Mouse (Mus musculus) embryonic fibroblast, embryonic 13.5 days (primary cell): ENCODE results near the gene Ap2a1. TPM values are rescaled to one million over a fixed set of nuclear protein-coding genes. Genes with fewer than 3 reads are reported as not detected.
"Not testable (repeated sequence)": the region's sequence is repeated elsewhere in the genome, so short reads cannot be mapped to it uniquely, and the experiment has no call there.

Experiments
- H3K27ac ChIP-seq: 2 replicates; pipeline ENCODE4 v1.5.1; 2012; ENCODE audit warnings: low read length, control low read depth, inconsistent platforms; ENCODE audit not compliant: insufficient read depth
- H3K4me1 ChIP-seq: 2 replicates; pipeline ENCODE4 v1.6.1; 2011; ENCODE audit warnings: low read length; ENCODE audit not compliant: control insufficient read depth, insufficient read depth
- H3K4me3 ChIP-seq: 2 replicates; pipeline ENCODE4 v1.5.1; 2011; ENCODE audit warnings: mild to moderate bottlenecking, control low read depth, low read length; ENCODE audit not compliant: insufficient read depth
- CTCF ChIP-seq: IDR thresholded peaks from 2 replicates; pipeline ENCODE4 v1.5.1; 2011; ENCODE audit warnings: mild to moderate bottlenecking, control low read depth, low read length, moderate library complexity, borderline replicate concordance; ENCODE audit not compliant: insufficient read depth
- POLR2A ChIP-seq: IDR thresholded peaks from 2 replicates; pipeline ENCODE4 v1.6.1; 2011; ENCODE audit warnings: low read depth, mild to moderate bottlenecking, control low read depth, low read length, moderate library complexity
- polyA plus RNA-seq: library from polyadenylated mRNA; stranded (reverse); fragments of >200 nt; gene quantifications from 2 replicates; pipeline ENCODE4 v1.2.4, GENCODE M21; 2011; ENCODE audit warnings: low read depth; ENCODE audit not compliant: missing spikeins, insufficient read length

Ap2a1 gene
- polyA plus RNA-seq, 1 experiment: 129 TPM

GRCm38 (mm10) chr7:44890180-44890579, 39.1 kb downstream of the Ap2a1 start:
- 0 out of 2 replicates have a peak, but pooled peaks cover 3% of the 10 kb centered on the region for H3K4me1 ChIP-seq
- no peak overlapping the region for H3K27ac ChIP-seq
- no peak overlapping the region for H3K4me3 ChIP-seq
- TF ChIP-seq POLR2A (no peak), CTCF (no peak)

GRCm38 (mm10) chr7:44888256-44889105, 40.8 kb downstream of the Ap2a1 start:
- Histone ChIP-seq H3K4me1 (0 out of 2 replicates have a peak, but pooled peaks cover 3% of the 10 kb centered on the region), H3K4me3 (no peak overlapping the region), H3K27ac (no peak overlapping the region)
- TF ChIP-seq POLR2A (0 out of 2 replicates have a peak, but pooled peaks have one; percentile 5), CTCF (no peak)

- no peak for TF ChIP-seq POLR2A
- no peak for TF ChIP-seq CTCF
- H3K4me3 ChIP-seq: no peak overlapping the region
- no peak overlapping the region for H3K27ac ChIP-seq
Observed at GRCm38 (mm10) chr7:44886964-44887363, 42.3 kb downstream of the Ap2a1 start.

DNA sequence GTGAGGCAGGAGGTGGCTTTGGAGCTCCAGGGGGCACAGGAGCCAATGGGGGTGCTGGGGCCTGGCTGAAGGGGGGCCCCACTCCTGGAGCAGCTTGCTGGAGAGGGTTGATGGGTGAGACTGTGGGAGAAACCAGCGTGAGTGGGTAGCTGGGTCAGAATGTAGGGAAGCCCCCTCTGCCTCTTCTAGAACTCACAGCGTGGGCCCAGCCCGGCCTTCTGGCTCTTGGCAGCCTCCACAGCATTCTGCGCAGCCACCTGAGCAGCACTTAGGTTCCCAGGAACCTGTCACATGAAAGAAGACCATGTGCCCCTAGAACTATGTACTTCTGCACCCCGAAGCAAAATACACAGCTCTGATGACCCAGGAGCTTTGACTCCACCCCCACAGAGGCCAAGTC, 44.7 kb downstream of the Ap2a1 start:
- no peak overlapping the region for H3K4me3 ChIP-seq
- H3K4me1 ChIP-seq: no peaks in the 10 kb centered on the region
- no peak overlapping the region for H3K27ac ChIP-seq
- TF ChIP-seq POLR2A (no peak), CTCF (no peak)

More at GRCm38 (mm10) chr7:44886964-44887363, 42.3 kb downstream of the Ap2a1 start:
- 0 out of 2 replicates have a peak, but pooled peaks cover 3% of the 10 kb centered on the region for H3K4me1 ChIP-seq

- H3K4me1 ChIP-seq: no peaks in the 10 kb centered on the region
- no peak for TF ChIP-seq CTCF
- TF ChIP-seq POLR2A: no peak
- H3K27ac ChIP-seq: no peak overlapping the region
- no peak overlapping the region for H3K4me3 ChIP-seq
Observed at GRCm38 (mm10) chr7:44883036-44883435, 46.3 kb downstream of the Ap2a1 start.

GRCm38 (mm10) chr7:44877833-44878232, 51.5 kb downstream of the Ap2a1 start:
- TF ChIP-seq POLR2A (no peak), CTCF (no peak)

GRCm38 (mm10) chr7:44871774-44872173, 57.5 kb downstream of the Ap2a1 start:
- not testable (repeated sequence) for H3K4me3 ChIP-seq, H3K4me1 ChIP-seq, H3K27ac ChIP-seq

More at GRCm38 (mm10) chr7:44877833-44878232, 51.5 kb downstream of the Ap2a1 start:
- Histone ChIP-seq H3K4me3 (no peak overlapping the region), H3K27ac (no peak overlapping the region), H3K4me1 (no peaks in the 10 kb centered on the region)

DNA sequence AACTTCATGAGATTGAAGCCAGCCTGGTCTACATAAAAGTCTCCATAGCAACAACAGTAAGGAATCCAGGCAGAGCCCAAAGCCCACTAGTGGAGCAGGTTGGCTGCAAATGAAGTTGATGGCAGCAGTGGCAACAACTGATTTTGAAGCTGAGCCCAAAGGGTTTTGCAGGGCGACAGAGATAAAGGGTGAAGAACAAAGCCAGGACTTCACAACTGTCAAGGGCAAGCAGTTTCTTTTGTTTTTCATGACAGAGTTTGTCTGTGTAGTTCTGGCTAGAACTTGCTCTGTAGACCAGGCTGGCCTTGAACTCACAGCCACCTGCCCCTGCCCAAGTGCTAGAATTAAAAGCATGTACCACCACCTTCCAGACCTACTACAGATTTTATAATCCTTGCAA, 58.1 kb downstream of the Ap2a1 start:
- Histone ChIP-seq H3K4me3 (no peak overlapping the region), H3K27ac (no peak overlapping the region), H3K4me1 (0 out of 2 replicates have a peak, but pooled peaks cover 7% of the 10 kb centered on the region)
- TF ChIP-seq CTCF (no peak), POLR2A (no peak)

GRCm38 (mm10) chr7:44870614-44871013, 58.7 kb downstream of the Ap2a1 start:
- peak overlapping the region; percentile 47; the same call in 1 of the 2 replicates for H3K4me3 ChIP-seq
- 0 out of 2 replicates have a peak, but pooled peaks cover 7% of the 10 kb centered on the region for H3K4me1 ChIP-seq
- TF ChIP-seq CTCF (no peak), POLR2A (no peak; the same call in 1 of the 2 replicates)
- peak overlapping the region; percentile 89 for H3K27ac ChIP-seq
